Comparison of ENCODE assay signal across 28 mouse cellular contexts in genomic region chr12:91709232-91709631, GRCm38 (mm10).
DNase-seq lines count a peak whose midpoint lies in the region; ATAC-seq and TF ChIP-seq lines count a peak whose summit lies in the region.
"Had no signal": no experiment of that assay in that cellular context is flagged by ENCODE, and none has a peak within 500 bp of the region (broad histone marks: within the 10 kb centered on the region; RNA-seq: fewer than 3 reads in every experiment).

No protein-coding gene starts in this region.

- TF ChIP-seq CTCF in lung, postnatal 0 days (IDR thresholded peaks at IDR 0.05) = no peak

- H3K27me3 ChIP-seq in heart, embryonic 16.5 days (ENCODE audit: control insufficient read depth, insufficient read depth, low read length) = no peaks in the 10 kb centered on the region
- no peaks in the 10 kb centered on the region for H3K27me3 ChIP-seq in kidney, embryonic 14.5 days (ENCODE audit: control insufficient read depth, insufficient read depth, low read length)
- no peaks in the 10 kb centered on the region for H3K27me3 ChIP-seq in liver, embryonic 13.5 days
- no peaks in the 10 kb centered on the region for H3K27me3 ChIP-seq in lung, postnatal 0 days (replicated peaks; ENCODE audit: insufficient read depth, low read length)
- H3K27me3 ChIP-seq: CH12.LX; embryonic facial prominence, embryonic 13.5 days; forebrain, embryonic 15.5 days had no signal

- ATAC-seq in heart, embryonic 16.5 days (replicated peaks; ENCODE audit: extremely low read depth, insufficient read depth, low FRiP score) = no peak
- ATAC-seq in kidney, embryonic 14.5 days (ENCODE audit: low FRiP score, low TSS enrichment) = no peak
- ATAC-seq in liver, embryonic 13.5 days (ENCODE audit: low read depth) = no peak
- ATAC-seq in megakaryocyte progenitor cell, adult 5-6 weeks (replicated peaks; ENCODE audit: poor library complexity) = peak; percentile 39; the same call in 1 of the 2 replicates
- no peak for ATAC-seq in lung, postnatal 0 days
- ATAC-seq: activated CD4-positive, CD25-positive, alpha-beta regulatory T cell, adult 4 months; forebrain, embryonic 15.5 days had no signal

- H3K4me3 ChIP-seq in heart, embryonic 16.5 days (ENCODE audit: low read length) = no peak overlapping the region
- H3K4me3 ChIP-seq in kidney, embryonic 14.5 days (ENCODE audit: low read length) = no peak overlapping the region
- no peak overlapping the region for H3K4me3 ChIP-seq in liver, embryonic 13.5 days (replicated peaks)
- H3K4me3 ChIP-seq in lung, postnatal 0 days (ENCODE audit: low read depth, low read length) = no peak overlapping the region
- H3K4me3 ChIP-seq: embryonic facial prominence, embryonic 13.5 days; forebrain, embryonic 10.5 days; forebrain, embryonic 15.5 days; gastrocnemius, adult 2 months; layer of hippocampus, adult 2 months had no signal

- 62% methylated on average over 5 of the region's 5 CpGs for WGBS in heart, embryonic 16.5 days
- WGBS in kidney, embryonic 14.5 days = 56% methylated on average over 4 of the region's 5 CpGs
- 31% methylated on average over 5 of the region's 5 CpGs for WGBS in liver, embryonic 13.5 days (ENCODE audit: insufficient replicate concordance)
- 76% methylated on average over 5 of the region's 5 CpGs for WGBS in lung, postnatal 0 days

- peaks cover 12% of the 10 kb centered on the region for H3K4me1 ChIP-seq in heart, embryonic 16.5 days (ENCODE audit: control insufficient read depth, insufficient read depth, low read length)
- H3K4me1 ChIP-seq in kidney, embryonic 14.5 days (ENCODE audit: control insufficient read depth, insufficient read depth, low read length) = no peaks in the 10 kb centered on the region
- peaks cover 31% of the 10 kb centered on the region for H3K4me1 ChIP-seq in liver, embryonic 13.5 days (replicated peaks)
- no peaks in the 10 kb centered on the region for H3K4me1 ChIP-seq in lung, postnatal 0 days (ENCODE audit: insufficient read depth, low read depth, low read length)

- DNase-seq in heart, postnatal 4 days = no peak
- peak; percentile 15 for DNase-seq in kidney, postnatal 14 days
- no peak for DNase-seq in liver, embryonic 13.5 days
- no peak for DNase-seq in lung, postnatal 0 days (ENCODE audit: low spot score)
- DNase-seq: adrenal gland, adult 2 months; adrenal gland, postnatal 36 days; cerebellum, adult 18-20 months; cerebellum, postnatal 10 days; gastrocnemius, adult 2 months; gastrocnemius, postnatal 36 days; heart, adult 18-20 months; lung, postnatal 10 days; midbrain, embryonic 14.5 days; right cerebral cortex, postnatal 25 days; thymus, postnatal 14 days had no signal

- H3K4me2 ChIP-seq in heart, embryonic 16.5 days (ENCODE audit: low read depth, low read length) = no peak overlapping the region
- no peak overlapping the region for H3K4me2 ChIP-seq in kidney, embryonic 14.5 days (replicated peaks; ENCODE audit: low read depth, low read length)
- no peak overlapping the region for H3K4me2 ChIP-seq in liver, embryonic 13.5 days
- H3K4me2 ChIP-seq in lung, postnatal 0 days (replicated peaks; ENCODE audit: low read depth, low read length) = no peak overlapping the region
- H3K4me2 ChIP-seq: embryonic facial prominence, embryonic 13.5 days; forebrain, embryonic 15.5 days; heart, embryonic 11.5 days; hindbrain, embryonic 14.5 days had no signal

- H3K9ac ChIP-seq in heart, embryonic 16.5 days (ENCODE audit: low read length) = no peak overlapping the region
- H3K9ac ChIP-seq in kidney, embryonic 14.5 days (ENCODE audit: low read depth, low read length) = no peak overlapping the region
- H3K9ac ChIP-seq in liver, embryonic 13.5 days = no peak overlapping the region
- H3K9ac ChIP-seq in lung, postnatal 0 days (replicated peaks; ENCODE audit: low read depth) = no peak overlapping the region
- H3K9ac ChIP-seq: embryonic facial prominence, embryonic 13.5 days; forebrain, embryonic 15.5 days; hindbrain, embryonic 14.5 days had no signal

- H3K36me3 ChIP-seq in heart, embryonic 16.5 days (ENCODE audit: control insufficient read depth, insufficient read depth) = no peaks in the 10 kb centered on the region
- no peaks in the 10 kb centered on the region for H3K36me3 ChIP-seq in kidney, embryonic 14.5 days (ENCODE audit: control insufficient read depth, insufficient read depth, low read length)
- peaks cover 65% of the 10 kb centered on the region for H3K36me3 ChIP-seq in liver, embryonic 13.5 days
- H3K36me3 ChIP-seq in lung, postnatal 0 days (ENCODE audit: insufficient read depth, low read length) = no peaks in the 10 kb centered on the region
- H3K36me3 ChIP-seq: embryonic facial prominence, embryonic 13.5 days; forebrain, embryonic 15.5 days had no signal

- H3K9me3 ChIP-seq in heart, embryonic 16.5 days (replicated peaks; ENCODE audit: control insufficient read depth, low read length) = no peaks in the 10 kb centered on the region
- no peaks in the 10 kb centered on the region for H3K9me3 ChIP-seq in kidney, embryonic 14.5 days (ENCODE audit: control insufficient read depth, low read length)
- no peaks in the 10 kb centered on the region for H3K9me3 ChIP-seq in liver, embryonic 13.5 days (replicated peaks)
- no peaks in the 10 kb centered on the region for H3K9me3 ChIP-seq in lung, postnatal 0 days (ENCODE audit: low read length)
- H3K9me3 ChIP-seq: embryonic facial prominence, embryonic 13.5 days; forebrain, embryonic 10.5 days; forebrain, embryonic 15.5 days had no signal

- TF ChIP-seq EP300 in lung, postnatal 0 days (IDR thresholded peaks at IDR 0.05) = no peak

- H3K27ac ChIP-seq in heart, embryonic 16.5 days (ENCODE audit: low read length) = peak overlapping the region; percentile 8; the same call in 1 of the 2 replicates
- no peak overlapping the region for H3K27ac ChIP-seq in kidney, embryonic 14.5 days (ENCODE audit: low read depth, low read length)
- peak overlapping the region; percentile 13; the same call in 1 of the 2 replicates for H3K27ac ChIP-seq in liver, embryonic 13.5 days
- H3K27ac ChIP-seq in lung, postnatal 0 days (ENCODE audit: low read length) = no peak overlapping the region
- H3K27ac ChIP-seq: embryonic facial prominence, embryonic 13.5 days; forebrain, embryonic 10.5 days; forebrain, embryonic 15.5 days; gastrocnemius, adult 2 months; hindbrain, embryonic 14.5 days; kidney, postnatal 0 days; layer of hippocampus, adult 2 months; macrophage had no signal

Comparison
In these comparisons a context has a peak if more than half of its experiments do, and no peak if none do; other contexts are left out.
1. H3K27ac ChIP-seq: peak in heart, embryonic 16.5 days (single experiment) and liver, embryonic 13.5 days (single experiment); none in kidney, embryonic 14.5 days (single experiment) and lung, postnatal 0 days (single experiment).